Mouse (Mus musculus) liver, postnatal 0 days (tissue): Measurements from ENCODE around the gene Rlf.

Experiments
- CTCF ChIP-seq: sonication (generic); IDR thresholded peaks from 2 replicates; pipeline ENCODE4 v1.5.1; 2016; ENCODE audit warnings: antibody characterized with exemption, low read depth
- EP300 ChIP-seq: IDR thresholded peaks from 2 replicates; pipeline ENCODE4 v1.6.1; 2016; ENCODE audit warnings: antibody characterized with exemption, low read depth, mild to moderate bottlenecking

DNA sequence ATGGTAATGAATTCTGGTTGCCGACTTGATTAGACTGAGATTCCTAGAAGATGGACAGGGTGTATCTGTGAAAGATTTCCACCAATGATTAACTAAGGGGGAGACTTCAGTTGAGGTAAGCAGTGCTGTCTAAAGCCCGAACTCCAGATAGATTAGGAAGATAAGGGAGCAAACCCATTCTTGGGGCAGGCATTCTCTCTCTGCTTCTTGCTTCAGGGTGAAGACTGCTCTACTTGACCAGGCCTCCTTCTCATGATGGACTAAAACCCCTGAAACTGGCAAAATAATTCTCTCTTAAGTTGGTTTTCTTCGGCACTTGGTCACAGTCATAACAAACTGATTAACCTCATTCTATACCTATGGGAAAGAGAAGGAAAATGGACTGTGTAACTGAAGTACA is 25.5 kb downstream of the Rlf start:
- TF ChIP-seq CTCF (no peak), EP300 (no peak)
